Mouse (Mus musculus): ENCODE results near the gene Tma7. TPM values are rescaled to one million over a fixed set of nuclear protein-coding genes. Genes with fewer than 3 reads are reported as not detected.

Tma7 gene
- total and polyA plus RNA-seq, 3 experiments: 255 to 529 (median 336) TPM

DNA sequence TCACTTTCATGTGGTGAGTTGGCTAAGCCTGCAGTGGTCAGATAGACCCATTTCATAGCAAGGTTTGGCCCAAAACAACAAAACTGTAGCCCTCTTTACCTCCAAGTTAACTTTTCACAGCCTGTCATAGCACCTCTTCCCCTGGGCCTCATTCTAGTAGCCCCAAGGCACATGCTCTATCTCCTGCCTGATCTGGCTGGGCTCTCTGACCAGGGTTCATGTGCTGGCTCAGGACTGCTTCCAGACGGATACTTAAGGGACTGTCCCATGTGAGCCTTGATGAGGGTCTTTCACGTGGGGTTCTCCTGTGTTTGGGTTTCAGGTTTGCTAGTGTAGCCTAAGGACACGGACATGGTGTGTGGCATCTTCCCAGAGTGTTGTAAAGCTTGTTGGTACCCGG lies 42.7 kb downstream of the Tma7 start:
- in situ Hi-C loops (cut with MboI; ENCODE audit: low pct_ligation_motif_present, low pct_unique_long_range_greater_than_20kb, low sequenced_read_pairs): no loop called here
- dilution Hi-C loops (cut with MboI; ENCODE audit: extremely low pct_ligation_motif_present, extremely low pct_unique_long_range_greater_than_20kb, low sequenced_read_pairs): no loop called here
- Histone ChIP-seq H3K9me3 (replicated peaks; ENCODE audit: low read length) (no peaks in the 10 kb centered on the region), H3K4me1 (ENCODE audit: control insufficient read depth in 1 of 2, insufficient read depth in 2 of 2) (peaks cover 16 to 21% of the 10 kb centered on the region in 2 experiments), H3K4me3 (replicated peaks in 1 of 3; ENCODE audit: low read depth in 2 of 3, low read length in 2 of 3, poor library complexity in 1 of 3) (no peak overlapping the region), H3K9ac (ENCODE audit: insufficient read depth, low read depth) (no peak overlapping the region), H3K4me2 (ENCODE audit: insufficient read depth, low read depth, poor library complexity, severe bottlenecking) (no peak overlapping the region), H3K27me3 (replicated peaks) (no peaks in the 10 kb centered on the region), H3K79me2 (replicated peaks; ENCODE audit: control insufficient read depth, extremely low read depth, insufficient read depth, poor library complexity, severe bottlenecking) (no peaks in the 10 kb centered on the region), H3K27ac (ENCODE audit: insufficient read depth, low read depth) (no peak overlapping the region), H3K36me3 (replicated peaks in 1 of 2; ENCODE audit: control insufficient read depth in 1 of 2, insufficient read depth in 1 of 2, low read length in 1 of 2) (peaks cover 0 to 18% of the 10 kb centered on the region in 2 experiments)
- DNase-seq (ENCODE audit: extremely low read depth): no peak
- TF ChIP-seq IRF4 (IDR thresholded peaks at IDR 0.05; ENCODE audit: low read depth, low read length) (no peak), MYC (IDR thresholded peaks at IDR 0.05; ENCODE audit: low read depth, low read length) (no peak), ZC3H11A (IDR thresholded peaks at IDR 0.05; ENCODE audit: low read depth, low read length) (no peak), NRF1 (IDR thresholded peaks at IDR 0.05; ENCODE audit: low read depth, low read length) (no peak), USF2 (conservative IDR thresholded peaks at IDR 0.05; ENCODE audit: low read depth, low read length) (no peak), CTCF (conservative IDR thresholded peaks at IDR 0.05 in 1 of 2, IDR thresholded peaks at IDR 0.05 in 1 of 2; ENCODE audit: low read depth in 2 of 2, low read length in 2 of 2) (no peak), TBP (conservative IDR thresholded peaks at IDR 0.05; ENCODE audit: low read depth, low read length) (no peak), MEF2A (IDR thresholded peaks at IDR 0.05; ENCODE audit: borderline replicate concordance, low read depth, low read length) (no peak), ZKSCAN1 (IDR thresholded peaks at IDR 0.05; ENCODE audit: borderline replicate concordance, low read depth, low read length) (no peak), JUND (conservative IDR thresholded peaks at IDR 0.05; ENCODE audit: low read depth, low read length) (no peak), MAFK (IDR thresholded peaks at IDR 0.05; ENCODE audit: insufficient replicate concordance, low read length) (no peak), BHLHE40 (IDR thresholded peaks at IDR 0.05; ENCODE audit: low read depth, low read length) (no peak)

DNA sequence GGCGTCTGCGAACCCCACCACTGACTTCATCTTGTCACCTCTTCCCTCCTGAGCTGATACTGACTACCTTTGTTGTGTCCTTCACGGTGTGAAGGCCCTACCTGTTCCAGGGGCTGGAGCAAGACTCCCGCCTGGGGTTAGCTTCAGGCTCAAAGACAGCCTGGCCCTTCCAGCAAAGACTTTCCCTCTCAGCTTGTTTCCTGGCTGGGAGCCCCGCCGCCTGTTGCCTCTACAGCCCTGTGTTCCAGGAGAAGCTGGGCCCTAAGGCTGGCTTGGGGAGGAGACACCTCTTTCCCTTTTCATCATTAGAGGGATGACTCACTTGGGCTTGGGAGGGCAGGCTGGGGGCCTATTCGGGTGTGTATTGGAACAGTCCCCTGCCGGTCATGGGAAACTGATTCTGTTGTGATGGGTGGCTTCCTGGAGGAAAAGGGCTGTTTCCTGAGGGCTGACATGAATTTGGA lies 43.5 kb downstream of the Tma7 start:
- TF ChIP-seq IRF4 (IDR thresholded peaks at IDR 0.05; ENCODE audit: low read depth, low read length): no peak
- TF ChIP-seq NRF1 (IDR thresholded peaks at IDR 0.05; ENCODE audit: low read depth, low read length): no peak
- TF ChIP-seq SMC3 (IDR thresholded peaks at IDR 0.05; ENCODE audit: low read depth, low read length): no peak
- TF ChIP-seq CHD2 (IDR thresholded peaks at IDR 0.05; ENCODE audit: low read length): no peak
- TF ChIP-seq MAFK (IDR thresholded peaks at IDR 0.05; ENCODE audit: insufficient replicate concordance, low read length): no peak
- TF ChIP-seq CTCF (conservative IDR thresholded peaks at IDR 0.05 in 1 of 2, IDR thresholded peaks at IDR 0.05 in 1 of 2; ENCODE audit: low read depth in 2 of 2, low read length in 2 of 2): no peak
- TF ChIP-seq ETS1 (conservative IDR thresholded peaks at IDR 0.05; ENCODE audit: low read depth, low read length): no peak
- DNase-seq (ENCODE audit: extremely low read depth): no peak
- dilution Hi-C loops (cut with MboI; ENCODE audit: extremely low pct_ligation_motif_present, extremely low pct_unique_long_range_greater_than_20kb, low sequenced_read_pairs): no loop called here
- in situ Hi-C loops (cut with MboI; ENCODE audit: low pct_ligation_motif_present, low pct_unique_long_range_greater_than_20kb, low sequenced_read_pairs): no loop called here
- peak overlapping the region; percentile 46; the same call in 1 of the 2 replicates for H3K9ac ChIP-seq (ENCODE audit: insufficient read depth, low read depth)
- peaks cover 16 to 21% of the 10 kb centered on the region in 2 experiments for H3K4me1 ChIP-seq (ENCODE audit: control insufficient read depth in 1 of 2, insufficient read depth in 2 of 2)
- H3K9me3 ChIP-seq (replicated peaks; ENCODE audit: low read length): no peaks in the 10 kb centered on the region
- H3K27me3 ChIP-seq (replicated peaks): no peaks in the 10 kb centered on the region
- peaks cover 0 to 14% of the 10 kb centered on the region in 2 experiments for H3K36me3 ChIP-seq (replicated peaks in 1 of 2; ENCODE audit: control insufficient read depth in 1 of 2, insufficient read depth in 1 of 2, low read length in 1 of 2)
- H3K27ac ChIP-seq (ENCODE audit: insufficient read depth, low read depth): no peak overlapping the region
- H3K4me3 ChIP-seq (replicated peaks in 1 of 3; ENCODE audit: low read depth in 2 of 3, low read length in 2 of 3, poor library complexity in 1 of 3): peak overlapping the region; percentile 63 to 77 (median 69)
- H3K79me2 ChIP-seq (replicated peaks; ENCODE audit: control insufficient read depth, extremely low read depth, insufficient read depth, poor library complexity, severe bottlenecking): no peaks in the 10 kb centered on the region
- peak overlapping the region; percentile 69 for H3K4me2 ChIP-seq (ENCODE audit: insufficient read depth, low read depth, poor library complexity, severe bottlenecking)

Data from CH12.LX (cell line).